Mouse (Mus musculus): Measurements from ENCODE around the gene Plcb4. TPM values are rescaled to one million over a fixed set of nuclear protein-coding genes. Genes with fewer than 3 reads are reported as not detected.
"Not testable (repeated sequence)": the region's sequence is repeated elsewhere in the genome, so short reads cannot be mapped to it uniquely, and the experiment has no call there.

The Plcb4 gene
- polyA plus RNA-seq, 1 experiment = 22.0 TPM

- DNase-seq (ENCODE audit: low read depth) = no peak
Observed at GRCm38 (mm10) chr2:135888767-135889166, 230.0 kb downstream of the Plcb4 start.

DNA sequence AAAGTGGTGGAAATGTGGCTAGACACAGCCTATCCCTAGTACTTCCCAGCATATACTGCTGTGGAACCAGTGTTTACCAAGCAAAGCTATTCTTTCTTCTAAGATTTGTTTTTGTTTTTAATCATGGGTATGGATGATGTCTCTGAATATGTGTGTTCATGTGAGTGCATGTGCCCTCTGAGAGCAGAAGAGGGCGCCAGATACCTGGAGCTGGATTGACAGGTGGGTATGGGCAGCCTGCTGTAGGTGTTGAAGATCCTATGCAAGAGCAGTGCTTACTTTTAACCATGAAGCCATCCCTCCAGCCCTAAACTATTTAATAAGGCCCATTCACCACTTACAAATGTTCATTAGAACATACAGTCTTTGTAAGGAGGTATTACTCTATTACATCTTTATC is 231.3 kb downstream of the Plcb4 start:
- DNase-seq (ENCODE audit: low read depth) = no peak

- no peak for DNase-seq (ENCODE audit: low read depth)
Observed at GRCm38 (mm10) chr2:135891097-135891496, 232.3 kb downstream of the Plcb4 start.

GRCm38 (mm10) chr2:135891686-135892085 is 232.9 kb downstream of the Plcb4 start:
- DNase-seq (ENCODE audit: low read depth) = no peak

GRCm38 (mm10) chr2:135894582-135894981 is 235.8 kb downstream of the Plcb4 start:
- DNase-seq (ENCODE audit: low read depth) = no peak

- DNase-seq (ENCODE audit: low read depth) = peak; percentile 20
Observed at GRCm38 (mm10) chr2:135898025-135898424, 239.2 kb downstream of the Plcb4 start.

DNA sequence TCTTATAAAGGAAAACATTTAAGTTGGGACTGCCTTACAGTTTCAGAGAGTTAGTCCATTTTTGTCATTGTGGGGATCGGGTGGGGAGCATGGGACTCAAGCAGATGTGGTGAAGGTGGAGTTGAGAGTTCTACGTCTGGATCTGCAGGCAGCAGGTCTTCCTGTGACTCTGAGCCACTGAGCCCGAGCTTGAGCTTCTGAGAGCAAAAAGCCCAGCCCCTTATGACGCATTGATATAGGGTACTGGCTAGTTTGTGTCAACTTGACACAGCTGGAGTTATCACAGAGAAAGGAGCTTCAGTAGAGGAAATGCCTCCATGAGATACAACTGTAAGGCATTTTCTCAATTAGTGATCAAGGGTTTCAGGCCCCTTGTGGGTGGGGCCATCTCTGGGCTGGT is 241.1 kb downstream of the Plcb4 start:
- DNase-seq (ENCODE audit: low read depth) = not testable (repeated sequence)

DNA sequence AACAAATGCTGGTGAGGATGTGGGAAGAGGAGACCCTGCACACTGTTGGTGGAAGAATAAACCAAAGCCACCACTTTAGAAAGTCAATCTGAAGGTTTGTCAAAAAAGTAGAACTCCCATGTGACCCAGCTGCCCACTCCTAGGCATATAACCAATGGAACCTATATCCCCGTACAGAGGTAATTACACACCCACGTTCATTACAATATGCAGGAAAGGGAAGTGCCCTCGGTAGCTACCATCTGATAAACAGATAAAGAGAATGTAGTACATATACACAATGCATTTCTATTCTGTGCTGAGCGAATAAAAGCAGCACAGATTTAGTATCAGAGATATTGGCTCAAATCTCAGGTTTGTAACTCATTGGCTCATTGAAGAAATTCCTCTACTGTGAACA is 242.2 kb downstream of the Plcb4 start:
- DNase-seq (ENCODE audit: low read depth) = no peak

DNA sequence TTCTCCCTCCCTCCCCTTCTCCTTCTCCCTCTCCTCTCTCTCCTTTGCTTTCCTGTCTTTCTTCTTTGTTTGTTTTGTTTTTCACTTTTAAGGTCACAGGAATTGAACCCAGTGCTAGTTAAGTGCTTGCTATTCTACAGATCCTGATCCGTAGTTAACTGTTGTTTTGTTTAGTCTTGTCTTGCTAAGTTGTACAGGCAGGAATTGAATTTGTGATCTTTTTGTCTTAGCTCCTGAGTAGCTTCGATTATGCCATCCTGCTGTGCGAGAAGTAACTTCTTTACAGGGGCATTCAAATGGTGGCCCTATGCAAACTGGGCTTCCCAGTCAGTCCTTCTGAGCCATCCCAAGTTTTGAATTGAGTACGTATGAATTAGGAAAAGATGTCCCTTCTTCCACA is 245.5 kb downstream of the Plcb4 start:
- DNase-seq (ENCODE audit: low read depth) = no peak

DNA sequence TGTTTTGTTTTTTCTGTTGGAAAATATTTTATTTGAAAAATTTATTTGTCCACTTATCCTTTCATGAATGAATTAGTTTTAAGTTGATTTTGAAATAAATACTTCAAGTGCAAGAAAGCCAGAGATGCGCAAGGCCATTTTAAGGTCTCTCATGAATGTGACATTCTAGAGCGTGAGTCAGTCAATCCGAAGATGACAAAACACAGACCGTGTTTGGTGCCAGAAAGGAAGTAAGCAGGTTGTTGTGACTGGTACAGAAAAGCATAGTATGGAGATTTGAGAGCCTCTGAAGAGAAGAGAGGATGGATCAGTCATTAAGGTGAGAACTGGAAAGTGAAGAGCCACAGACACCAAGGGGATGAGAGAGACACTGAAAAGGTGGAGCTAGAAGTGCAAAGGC is 246.0 kb downstream of the Plcb4 start:
- DNase-seq (ENCODE audit: low read depth) = no peak

DNA sequence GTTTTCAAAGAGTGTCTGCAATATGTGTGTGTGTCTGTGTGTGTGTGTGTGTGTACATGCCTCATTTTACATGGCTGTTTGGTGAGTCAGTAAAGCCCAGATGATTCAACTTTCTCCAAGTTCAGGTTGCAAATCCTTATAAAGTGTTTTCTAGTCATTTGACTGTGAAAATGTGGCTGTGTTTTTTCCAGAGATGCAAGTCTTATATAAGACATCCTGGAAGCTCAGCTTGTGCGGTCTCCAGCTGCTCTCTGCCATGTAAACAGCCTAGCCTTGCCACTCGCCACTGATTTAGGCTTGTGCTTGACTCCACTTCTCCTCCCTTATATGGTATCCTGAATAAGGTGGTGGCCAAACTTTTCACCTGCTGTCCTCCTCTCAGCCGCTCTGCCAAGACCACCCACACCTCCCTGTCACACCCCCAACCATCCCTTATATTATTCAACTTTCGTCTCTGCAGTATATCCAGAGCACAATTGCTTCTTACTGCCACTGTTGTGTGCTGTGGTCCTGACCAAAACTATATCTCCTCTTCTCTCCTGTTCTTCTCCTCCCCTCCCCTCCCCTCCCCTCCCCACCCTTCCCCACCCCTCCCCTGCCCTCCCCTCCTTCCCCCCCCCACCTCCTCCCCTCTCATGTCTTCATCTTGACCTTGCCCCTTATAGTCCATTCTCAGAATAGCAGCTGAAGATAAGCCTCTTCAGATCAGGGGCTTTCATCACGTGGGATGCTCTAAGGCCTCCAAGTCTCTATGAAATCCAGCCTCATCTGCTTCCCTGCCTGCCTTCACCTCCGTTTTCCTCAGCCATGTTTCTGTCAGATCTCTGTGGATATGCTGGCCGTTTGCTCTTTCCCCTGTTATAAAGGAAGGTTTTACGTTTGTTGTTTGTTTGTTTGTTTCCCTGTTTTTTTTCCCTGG is 255.8 kb downstream of the Plcb4 start:
- DNase-seq (ENCODE audit: low read depth) = no peak

DNA sequence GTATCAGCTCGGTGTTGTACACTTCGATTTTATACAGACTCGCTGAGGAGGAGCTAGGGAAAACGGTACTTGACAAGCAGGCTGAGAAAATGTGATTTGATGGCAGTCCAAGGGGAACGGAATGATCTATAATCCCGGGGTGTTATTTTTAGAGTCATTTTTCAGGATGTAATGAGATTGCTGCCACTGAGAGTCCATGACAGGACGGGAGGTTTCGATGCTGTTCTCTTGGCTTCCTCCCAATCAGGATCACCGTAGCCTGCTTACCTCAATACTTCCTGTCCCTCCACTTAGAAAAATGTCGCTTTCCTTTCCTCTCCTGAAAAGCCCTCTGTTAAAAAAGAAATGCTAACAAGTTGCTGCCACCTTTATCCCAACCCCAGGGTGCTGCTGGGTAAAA is 257.1 kb downstream of the Plcb4 start:
- no peak for DNase-seq (ENCODE audit: low read depth)

DNA sequence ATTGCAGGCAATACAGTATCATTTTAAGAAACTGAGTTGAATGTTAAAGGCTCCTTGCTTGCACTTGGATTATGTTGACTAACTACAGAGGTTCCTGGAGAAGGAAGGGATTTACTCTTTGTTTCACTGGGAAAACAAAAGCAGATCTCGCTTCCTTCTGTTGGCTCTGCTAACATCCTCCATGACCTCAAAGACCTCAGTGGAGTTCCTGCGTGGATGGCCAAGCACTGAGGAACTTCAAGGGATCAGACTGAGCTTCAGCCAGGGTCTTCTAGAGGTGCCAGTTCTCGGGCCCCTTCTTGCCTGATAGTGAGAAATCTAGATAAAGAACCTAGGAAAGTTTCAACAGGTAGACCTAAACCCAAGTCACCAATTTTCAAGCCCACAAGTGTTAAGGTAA is 258.2 kb downstream of the Plcb4 start:
- no peak for DNase-seq (ENCODE audit: low read depth)

DNA sequence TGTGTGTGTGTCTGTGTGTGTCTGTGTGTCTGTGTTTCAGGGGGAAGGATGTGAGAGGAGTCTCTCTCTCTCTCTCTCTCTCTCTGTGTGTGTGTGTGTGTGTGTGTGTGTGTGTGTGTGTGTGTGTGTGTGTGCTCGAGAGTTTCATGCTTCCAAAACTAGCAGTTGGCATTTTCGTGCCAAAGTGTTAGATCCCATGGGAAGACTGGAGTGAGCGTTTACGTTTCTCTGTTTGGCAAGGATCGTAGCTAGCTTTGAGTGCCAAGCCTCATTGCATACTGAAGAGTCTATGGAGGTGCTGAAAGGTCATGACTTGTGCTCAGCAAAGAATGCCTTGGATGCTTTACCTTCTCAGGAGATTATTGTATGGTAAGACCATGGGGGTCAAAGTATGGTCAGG is 259.3 kb downstream of the Plcb4 start:
- DNase-seq (ENCODE audit: low read depth) = no peak

DNA sequence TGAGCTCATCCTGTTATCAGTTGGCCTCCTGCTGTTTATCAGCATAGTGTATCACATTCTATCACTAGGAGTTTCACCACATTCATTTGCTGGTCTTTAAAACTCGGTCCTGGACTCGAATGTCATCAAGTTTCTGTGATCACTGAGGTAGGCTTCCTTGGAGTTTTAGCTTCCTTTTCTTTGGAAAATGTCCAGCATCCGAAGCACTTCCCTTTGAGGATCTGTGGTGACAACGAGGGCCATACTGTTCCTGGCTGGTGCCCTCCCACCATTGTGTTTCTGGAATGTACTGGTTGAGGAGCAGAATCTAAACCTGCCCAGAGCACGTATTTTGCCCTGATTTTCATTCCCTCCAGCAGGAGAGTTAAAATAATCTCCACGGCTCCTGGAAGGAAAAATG is 260.8 kb downstream of the Plcb4 start:
- no peak for DNase-seq (ENCODE audit: low read depth)

DNA sequence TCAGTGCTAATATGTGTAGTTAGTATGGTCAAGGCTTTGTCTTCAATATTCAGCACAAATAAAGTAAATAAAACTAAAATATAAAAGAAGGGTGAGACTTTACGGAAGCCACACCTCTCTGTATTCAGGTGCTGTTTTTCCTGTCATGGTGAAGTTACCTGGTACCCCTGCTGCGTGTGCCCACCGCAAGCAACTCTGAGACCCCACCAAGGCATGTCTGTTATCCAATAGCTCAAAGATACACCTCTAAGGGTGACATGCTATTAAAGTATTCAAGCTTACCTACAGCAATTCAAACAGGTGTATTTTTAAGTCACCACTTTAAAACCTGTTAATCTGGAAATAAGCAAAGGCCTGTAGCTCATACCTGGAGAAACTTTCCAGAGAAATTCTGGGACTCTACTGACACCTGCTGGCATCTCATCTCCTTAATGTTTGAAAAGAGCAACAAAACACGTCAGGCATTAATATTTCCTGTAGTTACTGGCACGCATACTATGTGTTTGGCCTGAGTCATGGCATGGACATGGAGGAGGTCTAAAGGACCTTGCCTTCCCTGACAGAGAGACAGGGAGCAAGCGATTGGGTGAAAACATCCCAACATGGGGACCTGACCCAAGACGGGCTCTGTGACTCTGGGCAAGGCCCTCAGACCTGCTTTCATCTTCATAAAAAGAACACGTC is 268.0 kb downstream of the Plcb4 start:
- DNase-seq (ENCODE audit: low read depth) = peak; percentile 33

- DNase-seq (ENCODE audit: low read depth) = no peak
Observed at GRCm38 (mm10) chr2:135929021-135929720, 270.4 kb downstream of the Plcb4 start.

DNA sequence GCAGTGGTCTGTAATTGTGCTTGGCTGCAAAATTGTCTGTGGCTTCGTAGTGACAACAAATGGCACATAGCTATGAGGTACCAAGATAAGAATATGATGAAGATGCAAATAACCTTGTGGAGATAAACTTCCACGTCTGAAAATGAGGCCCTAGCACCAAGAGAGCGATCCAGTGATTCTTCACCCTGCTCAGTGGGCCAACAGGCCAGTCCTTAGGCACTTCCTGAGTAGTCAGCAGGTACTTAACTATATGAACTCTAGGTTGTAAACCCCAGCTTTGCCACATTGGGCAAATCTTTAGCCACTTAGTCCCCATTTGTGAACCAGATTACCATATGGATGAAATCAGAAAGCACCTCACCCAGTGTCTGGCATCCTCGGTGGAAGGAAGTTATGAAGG is 271.9 kb downstream of the Plcb4 start:
- no peak for DNase-seq (ENCODE audit: low read depth)

DNA sequence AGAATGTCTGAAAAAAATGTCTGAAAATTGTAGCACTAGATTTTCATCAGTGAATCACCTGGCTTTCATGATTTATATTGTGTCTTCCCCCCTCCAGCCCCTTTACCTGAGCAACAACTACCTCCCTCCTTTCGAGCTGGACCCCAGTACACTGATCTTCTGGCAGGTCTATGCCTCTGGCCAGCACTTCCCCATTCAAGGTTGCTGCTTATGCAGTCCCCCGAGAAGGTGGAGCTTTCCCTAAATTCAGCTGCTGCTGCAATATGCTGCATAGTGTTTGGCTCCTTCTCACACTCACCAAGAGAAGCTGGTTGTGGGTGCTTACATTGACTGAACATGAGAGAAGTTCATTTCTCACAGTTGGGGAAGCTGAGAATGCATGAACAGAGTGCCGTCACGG is 273.8 kb downstream of the Plcb4 start:
- no peak for DNase-seq (ENCODE audit: low read depth)

- no peak for DNase-seq (ENCODE audit: low read depth)
Observed at GRCm38 (mm10) chr2:135936376-135936775, 277.6 kb downstream of the Plcb4 start.

GRCm38 (mm10) chr2:135937646-135938045 is 278.8 kb downstream of the Plcb4 start:
- no peak for DNase-seq (ENCODE audit: low read depth)

GRCm38 (mm10) chr2:135939933-135940332 is 281.1 kb downstream of the Plcb4 start:
- DNase-seq (ENCODE audit: low read depth) = no peak

- no peak for DNase-seq (ENCODE audit: low read depth)
Observed at GRCm38 (mm10) chr2:135947839-135948238, 289.0 kb downstream of the Plcb4 start.
